10 mouse cellular contexts compared by ENCODE assay signal in genomic region chrX:72022750-72023398, GRCm38 (mm10). TPM values are rescaled to one million over a fixed set of nuclear protein-coding genes. Genes with fewer than 3 reads are reported as not detected.
A peak's percentile ranks its signal among the peaks of the same experiment; 100 is the strongest.
DNase-seq lines count a peak whose midpoint lies in the region; ATAC-seq lines count a peak whose summit lies in the region.
"Had no signal": no experiment of that assay in that cellular context is flagged by ENCODE, and none has a peak within 500 bp of the region (broad histone marks: within the 10 kb centered on the region; RNA-seq: fewer than 3 reads in every experiment).

No protein-coding gene starts in this region.

- H3K27ac ChIP-seq in hindbrain, embryonic 14.5 days: no peak overlapping the region
- H3K27ac ChIP-seq in midbrain, embryonic 14.5 days (replicated peaks; ENCODE audit: low read depth, low read length): no peak overlapping the region
- H3K27ac ChIP-seq: hindbrain, embryonic 15.5 days had no signal

- H3K9me3 ChIP-seq in hindbrain, embryonic 14.5 days (ENCODE audit: control insufficient read depth, low read length): no peaks in the 10 kb centered on the region
- H3K9me3 ChIP-seq in midbrain, embryonic 14.5 days (ENCODE audit: control insufficient read depth, low read length): no peaks in the 10 kb centered on the region
- H3K9me3 ChIP-seq: hindbrain, embryonic 15.5 days had no signal

- no peaks in the 10 kb centered on the region for H3K27me3 ChIP-seq in hindbrain, embryonic 14.5 days (ENCODE audit: control insufficient read depth, insufficient read depth, low read length)
- H3K27me3 ChIP-seq in midbrain, embryonic 14.5 days (ENCODE audit: control insufficient read depth, insufficient read depth, low read length): no peaks in the 10 kb centered on the region
- H3K27me3 ChIP-seq: hindbrain, embryonic 15.5 days had no signal

- no peak overlapping the region for H3K4me3 ChIP-seq in hindbrain, embryonic 14.5 days (replicated peaks; ENCODE audit: low read length)
- no peak overlapping the region for H3K4me3 ChIP-seq in midbrain, embryonic 14.5 days (replicated peaks; ENCODE audit: low read depth, low read length)
- H3K4me3 ChIP-seq: hindbrain, embryonic 15.5 days; megakaryocyte, embryonic 14.5 days had no signal

- peak; percentile 24 for DNase-seq in gastrocnemius, postnatal 10 days
- DNase-seq in gastrocnemius, adult 8-10 months (ENCODE audit: low spot score in 2 of 2): no peak
- peak; percentile 20 for DNase-seq in A20 (ENCODE audit: low read depth, low spot score)
- DNase-seq in brain, adult 2 months (ENCODE audit: low read depth, low spot score): peak; percentile 49
- peak; percentile 61 for DNase-seq in hindbrain, embryonic 14.5 days (ENCODE audit: low spot score)
- DNase-seq in midbrain, embryonic 14.5 days: peak; percentile 72
- no peak for DNase-seq in ovary, postnatal 10 days (ENCODE audit: low spot score)

- no peak overlapping the region for H3K4me2 ChIP-seq in hindbrain, embryonic 14.5 days (replicated peaks)
- no peak overlapping the region for H3K4me2 ChIP-seq in midbrain, embryonic 14.5 days (ENCODE audit: low read length)
- H3K4me2 ChIP-seq: hindbrain, embryonic 15.5 days had no signal

- H3K4me1 ChIP-seq in hindbrain, embryonic 14.5 days (replicated peaks; ENCODE audit: control insufficient read depth, insufficient read depth, low read length): no peaks in the 10 kb centered on the region
- H3K4me1 ChIP-seq in midbrain, embryonic 14.5 days (ENCODE audit: control insufficient read depth, insufficient read depth, low read length): no peaks in the 10 kb centered on the region
- H3K4me1 ChIP-seq: hindbrain, embryonic 15.5 days; megakaryocyte, embryonic 14.5 days had no signal

- no peaks in the 10 kb centered on the region for H3K36me3 ChIP-seq in hindbrain, embryonic 14.5 days (replicated peaks; ENCODE audit: control insufficient read depth, insufficient read depth)
- H3K36me3 ChIP-seq in midbrain, embryonic 14.5 days (ENCODE audit: control insufficient read depth, insufficient read depth, low read length): no peaks in the 10 kb centered on the region
- H3K36me3 ChIP-seq: hindbrain, embryonic 15.5 days had no signal

- WGBS in hindbrain, embryonic 14.5 days: 36% methylated on average over 10 of the region's 10 CpGs
- WGBS in midbrain, embryonic 14.5 days: 42% methylated on average over 10 of the region's 10 CpGs

- peak; percentile 60; the same call in 1 of the 2 replicates for ATAC-seq in hindbrain, embryonic 14.5 days (ENCODE audit: low FRiP score)
- ATAC-seq in midbrain, embryonic 14.5 days (ENCODE audit: low FRiP score, low TSS enrichment): no peak
- ATAC-seq in monocyte, adult 5-6 weeks (replicated peaks; ENCODE audit: insufficient number of reproducible peaks, low FRiP score, low TSS enrichment, poor library complexity, severe bottlenecking): no peak

- no peak overlapping the region for H3K9ac ChIP-seq in hindbrain, embryonic 14.5 days
- H3K9ac ChIP-seq in midbrain, embryonic 14.5 days (replicated peaks; ENCODE audit: low read length): no peak overlapping the region
- H3K9ac ChIP-seq: hindbrain, embryonic 15.5 days had no signal

RNA-seq across cellular contexts. Expression of gene Cnga2, which starts 31.2 kb away (rescaled TPM):
- total RNA-seq in gastrocnemius, postnatal 10 days (2021): not detected
- not detected for total RNA-seq in gastrocnemius, adult 8-10 months (2022)
- polyA plus RNA-seq in hindbrain, embryonic 14.5 days (2014; fragmentation: Nextera tagmentation; extraction: Ambion mirVana): 0.16 and 0.40 TPM in 2 replicates
- 0.07 and 0.09 TPM in 2 replicates for polyA plus RNA-seq in midbrain, embryonic 14.5 days (2014; fragmentation: Nextera tagmentation; extraction: Ambion mirVana)
- not detected in 3 replicates for total RNA-seq in monocyte, adult 5-6 weeks (2017)

RNA-seq across cellular contexts. Expression of gene Fate1, which starts 50.1 kb away (rescaled TPM):
- not detected for total RNA-seq in gastrocnemius, postnatal 10 days (2021)
- total RNA-seq in gastrocnemius, adult 8-10 months (2022): not detected
- not detected in 2 replicates for polyA plus RNA-seq in hindbrain, embryonic 14.5 days (2014; fragmentation: Nextera tagmentation; extraction: Ambion mirVana)
- polyA plus RNA-seq in midbrain, embryonic 14.5 days (2014; fragmentation: Nextera tagmentation; extraction: Ambion mirVana): 0.26 TPM in 1 of 2 replicates, not detected in the other
- not detected in 3 replicates for total RNA-seq in monocyte, adult 5-6 weeks (2017)

Comparison
In these comparisons a context has a peak if more than half of its experiments do, and no peak if none do; other contexts are left out.
1. DNase-seq: peak in gastrocnemius, postnatal 10 days (single experiment), A20 (single experiment), brain, adult 2 months (single experiment), hindbrain, embryonic 14.5 days (single experiment) and midbrain, embryonic 14.5 days (single experiment); none in gastrocnemius, adult 8-10 months (0 of 2) and ovary, postnatal 10 days (single experiment).